Mouse (Mus musculus): ENCODE measurements around the gene Gkn2. TPM values are rescaled to one million over a fixed set of nuclear protein-coding genes. Genes with fewer than 3 reads are reported as not detected.

Gene Gkn2
- not detected for polyA plus RNA-seq (2012; fragmentation: generic; extraction: Trizol)
- long read RNA-seq, experiment 1: 0 reads
- long read RNA-seq, experiment 2: 0 reads

DNA sequence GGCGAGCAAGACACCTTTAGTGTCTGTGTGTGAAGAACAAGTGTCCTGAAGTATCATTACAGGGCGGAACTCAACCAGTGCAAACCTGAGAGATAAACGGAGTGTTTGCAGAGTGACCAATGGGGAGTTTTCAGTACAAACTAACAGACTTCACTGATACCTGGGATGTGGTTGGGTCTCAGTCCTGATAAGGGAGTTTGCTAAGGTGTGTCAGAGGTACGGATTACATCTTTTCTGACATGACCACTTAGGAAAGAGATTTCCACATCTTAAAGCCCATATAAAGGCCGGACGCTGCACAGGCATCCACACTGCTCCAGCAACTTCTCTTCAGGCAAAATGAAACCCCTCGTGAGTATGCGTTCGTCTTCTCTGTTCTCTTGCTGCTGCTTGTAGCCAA is at the start of gene Gkn2:
Gene Gkn2 (plus strand): TSS at position 301 of the 400 bp plus-strand sequence.
- no peaks in the 10 kb centered on the region for H3K79me3 ChIP-seq (ENCODE audit: low read depth)
- H3K79me2 ChIP-seq (ENCODE audit: control insufficient read depth, insufficient read depth): no peaks in the 10 kb centered on the region
- no peaks in the 10 kb centered on the region for H3K36me3 ChIP-seq (ENCODE audit: control insufficient read depth, insufficient read depth)
- H3ac ChIP-seq (ENCODE audit: control insufficient read depth, insufficient read length, low read depth): no peak within 1 kb of the TSS
- H3K27me3 ChIP-seq (ENCODE audit: control insufficient read depth, insufficient read depth, insufficient read length): peaks cover 54% of the 10 kb centered on the region
- TF ChIP-seq MYOD1 (IDR thresholded peaks at IDR 0.05; ENCODE audit: control insufficient read depth, insufficient read length, low read depth): no peak
- no peak for TF ChIP-seq USF1 (IDR thresholded peaks at IDR 0.05; ENCODE audit: low read depth)
- no peak for TF ChIP-seq CTCF (IDR thresholded peaks at IDR 0.05; ENCODE audit: control insufficient read depth, insufficient read depth, insufficient read length)
- TF ChIP-seq FOSL1 (IDR thresholded peaks at IDR 0.05; ENCODE audit: insufficient read depth, low read length, poor library complexity, severe bottlenecking): no peak
- no peak for TF ChIP-seq MAX (IDR thresholded peaks at IDR 0.05)
- TF ChIP-seq MYOG (IDR thresholded peaks at IDR 0.05; ENCODE audit: control insufficient read depth, extremely low read depth, insufficient read length): no peak
- no peak for TF ChIP-seq CEBPB (IDR thresholded peaks at IDR 0.05; ENCODE audit: low read depth)
- H3K4me3 ChIP-seq (ENCODE audit: insufficient read depth, poor library complexity, severe bottlenecking): no peak within 1 kb of the TSS

DNA sequence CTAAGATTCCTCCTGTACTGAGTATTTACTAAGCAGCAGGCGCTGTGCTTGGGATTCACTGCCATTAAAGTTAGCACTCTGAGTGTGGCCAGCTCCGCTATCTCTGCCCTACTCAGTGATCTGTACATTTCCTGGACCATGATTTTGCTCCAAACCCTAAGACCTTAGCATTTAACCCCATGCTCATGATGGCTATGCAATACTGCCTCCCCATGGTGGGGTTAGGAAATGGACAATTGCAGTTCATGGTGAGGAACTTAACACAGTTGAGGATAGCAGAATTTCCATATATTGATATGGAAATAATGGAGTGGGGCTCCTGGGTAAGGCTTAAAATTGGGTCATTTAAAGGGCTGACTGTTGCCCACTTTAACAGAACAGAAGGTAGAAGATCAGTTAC is 49.8 kb upstream of the Gkn2 start:
- peaks cover 1% of the 10 kb centered on the region for H3K79me3 ChIP-seq (ENCODE audit: low read depth)

DNA sequence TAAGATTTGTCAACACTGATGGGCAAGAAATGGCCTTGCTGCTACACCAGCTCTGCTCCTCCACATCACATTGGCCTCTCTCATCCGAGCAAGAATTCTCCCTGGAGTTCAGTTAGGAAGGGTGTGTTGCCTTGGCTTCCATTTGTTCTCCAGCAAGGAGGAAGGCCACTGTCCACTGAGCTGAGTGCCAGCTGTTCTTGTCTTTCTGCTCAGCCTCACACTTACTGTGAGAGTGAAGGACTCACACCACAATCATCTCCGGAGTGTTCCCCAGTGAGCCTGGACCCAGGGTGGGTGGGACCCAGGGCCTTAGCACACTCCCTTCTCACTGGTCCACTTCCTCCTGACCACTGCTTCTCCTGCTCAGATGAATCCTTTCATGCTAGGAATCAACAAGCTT is 46.2 kb upstream of the Gkn2 start:
- TF ChIP-seq USF1 (IDR thresholded peaks at IDR 0.05; ENCODE audit: low read depth) (no peak), MYOD1 (IDR thresholded peaks at IDR 0.05; ENCODE audit: control insufficient read depth, insufficient read length, low read depth) (peak; percentile 93)
- no peak overlapping the region for H3ac ChIP-seq (ENCODE audit: control insufficient read depth, insufficient read length, low read depth)
- H3K79me2 ChIP-seq (ENCODE audit: control insufficient read depth, insufficient read depth): peaks cover 4% of the 10 kb centered on the region
- no peak overlapping the region for H3K4me3 ChIP-seq (ENCODE audit: insufficient read depth, poor library complexity, severe bottlenecking)
- peaks cover 1% of the 10 kb centered on the region for H3K79me3 ChIP-seq (ENCODE audit: low read depth)
- H3K27me3 ChIP-seq (ENCODE audit: control insufficient read depth, insufficient read depth, insufficient read length): no peaks in the 10 kb centered on the region
- H3K36me3 ChIP-seq (ENCODE audit: control insufficient read depth, insufficient read depth): no peaks in the 10 kb centered on the region

More for the DNA sequence above, 49.8 kb upstream of the Gkn2 start:
- no peak for TF ChIP-seq MAX (IDR thresholded peaks at IDR 0.05)
- TF ChIP-seq MYOG (IDR thresholded peaks at IDR 0.05; ENCODE audit: control insufficient read depth, extremely low read depth, insufficient read length): no peak
- no peak for TF ChIP-seq FOSL1 (IDR thresholded peaks at IDR 0.05; ENCODE audit: insufficient read depth, low read length, poor library complexity, severe bottlenecking)
- TF ChIP-seq CEBPB (IDR thresholded peaks at IDR 0.05; ENCODE audit: low read depth): no peak
- TF ChIP-seq MYOD1 (IDR thresholded peaks at IDR 0.05; ENCODE audit: control insufficient read depth, insufficient read length, low read depth): no peak
- no peak for TF ChIP-seq CTCF (IDR thresholded peaks at IDR 0.05; ENCODE audit: control insufficient read depth, insufficient read depth, insufficient read length)
- TF ChIP-seq USF1 (IDR thresholded peaks at IDR 0.05; ENCODE audit: low read depth): no peak
- no peaks in the 10 kb centered on the region for H3K36me3 ChIP-seq (ENCODE audit: control insufficient read depth, insufficient read depth)
- H3K79me2 ChIP-seq (ENCODE audit: control insufficient read depth, insufficient read depth): no peaks in the 10 kb centered on the region
- H3K27me3 ChIP-seq (ENCODE audit: control insufficient read depth, insufficient read depth, insufficient read length): no peaks in the 10 kb centered on the region
- no peak overlapping the region for H3ac ChIP-seq (ENCODE audit: control insufficient read depth, insufficient read length, low read depth)
- no peak overlapping the region for H3K4me3 ChIP-seq (ENCODE audit: insufficient read depth, poor library complexity, severe bottlenecking)

DNA sequence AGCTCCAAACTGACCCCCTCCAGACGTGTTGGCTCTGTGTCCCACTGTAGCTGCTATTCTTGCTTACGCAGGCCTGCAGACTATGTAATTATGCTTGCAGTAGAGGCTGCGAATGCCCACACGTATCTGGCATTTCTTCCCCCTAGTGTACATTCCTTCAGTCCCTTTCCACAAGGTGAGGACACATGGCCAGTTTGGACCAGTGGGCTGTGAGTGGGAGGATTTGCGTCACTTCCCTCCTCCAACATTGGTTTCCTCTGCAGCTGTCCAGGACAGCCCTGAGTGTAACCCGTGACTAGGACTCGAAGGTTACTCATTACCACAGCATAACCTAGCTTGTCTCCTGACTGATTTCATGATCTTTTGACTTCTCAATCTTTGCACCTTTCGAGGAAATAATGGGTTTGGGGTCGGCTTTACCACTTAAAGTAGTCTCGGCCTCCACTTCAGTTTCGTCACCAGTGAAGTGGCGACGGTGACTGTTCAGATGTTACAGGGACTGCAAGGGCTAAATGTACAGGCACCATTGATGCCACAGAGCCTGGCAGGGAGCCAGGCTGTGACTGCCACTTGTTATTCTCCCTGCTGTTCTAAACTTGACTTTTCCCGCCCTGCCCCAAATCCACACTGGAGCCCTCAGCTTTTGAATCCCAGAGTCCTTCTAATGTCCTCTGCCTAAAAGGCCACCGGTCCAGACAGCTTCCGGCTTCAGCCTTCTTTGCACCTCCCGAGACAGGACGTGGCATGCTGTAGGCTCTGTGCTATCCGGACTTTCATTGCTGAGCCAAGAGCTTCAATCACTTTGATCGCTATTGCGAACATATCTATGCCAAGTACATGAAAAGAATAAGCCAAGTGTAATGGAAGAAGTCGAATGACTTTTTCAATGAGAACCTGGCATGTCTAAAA is 44.6 kb upstream of the Gkn2 start:
- no peaks in the 10 kb centered on the region for H3K27me3 ChIP-seq (ENCODE audit: control insufficient read depth, insufficient read depth, insufficient read length)
- peaks cover 1% of the 10 kb centered on the region for H3K79me3 ChIP-seq (ENCODE audit: low read depth)
- peaks cover 4% of the 10 kb centered on the region for H3K79me2 ChIP-seq (ENCODE audit: control insufficient read depth, insufficient read depth)

DNA sequence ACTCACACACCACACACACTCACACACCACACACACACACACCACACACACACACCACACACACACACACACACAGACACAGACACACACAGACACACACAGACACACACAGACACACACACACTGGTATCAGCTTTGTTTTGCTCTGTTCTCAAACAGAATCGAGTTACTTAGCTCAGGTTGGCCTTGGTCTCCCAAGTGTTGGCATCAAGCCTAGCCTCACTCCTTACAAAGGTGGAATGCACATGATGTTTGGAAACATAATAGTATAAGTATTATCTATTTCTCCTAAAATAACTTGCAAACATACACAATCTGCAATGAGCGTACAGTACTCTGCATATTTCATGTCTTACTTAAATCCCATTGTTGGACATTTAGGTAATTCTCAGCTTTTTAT is 40.8 kb upstream of the Gkn2 start:
- TF ChIP-seq FOSL1 (IDR thresholded peaks at IDR 0.05; ENCODE audit: insufficient read depth, low read length, poor library complexity, severe bottlenecking) (no peak), CEBPB (IDR thresholded peaks at IDR 0.05; ENCODE audit: low read depth) (no peak), USF1 (IDR thresholded peaks at IDR 0.05; ENCODE audit: low read depth) (no peak), MYOG (IDR thresholded peaks at IDR 0.05; ENCODE audit: control insufficient read depth, extremely low read depth, insufficient read length) (no peak), MYOD1 (IDR thresholded peaks at IDR 0.05; ENCODE audit: control insufficient read depth, insufficient read length, low read depth) (no peak), CTCF (IDR thresholded peaks at IDR 0.05; ENCODE audit: control insufficient read depth, insufficient read depth, insufficient read length) (no peak), MAX (IDR thresholded peaks at IDR 0.05) (no peak)
- peaks cover 15% of the 10 kb centered on the region for H3K79me2 ChIP-seq (ENCODE audit: control insufficient read depth, insufficient read depth)
- peaks cover 2% of the 10 kb centered on the region for H3K79me3 ChIP-seq (ENCODE audit: low read depth)
- no peaks in the 10 kb centered on the region for H3K27me3 ChIP-seq (ENCODE audit: control insufficient read depth, insufficient read depth, insufficient read length)
- H3K36me3 ChIP-seq (ENCODE audit: control insufficient read depth, insufficient read depth): no peaks in the 10 kb centered on the region
- no peak overlapping the region for H3K4me3 ChIP-seq (ENCODE audit: insufficient read depth, poor library complexity, severe bottlenecking)
- H3ac ChIP-seq (ENCODE audit: control insufficient read depth, insufficient read length, low read depth): no peak overlapping the region

More for the DNA sequence above, 44.6 kb upstream of the Gkn2 start:
- TF ChIP-seq MYOD1 (IDR thresholded peaks at IDR 0.05; ENCODE audit: control insufficient read depth, insufficient read length, low read depth) (peak; percentile 75), USF1 (IDR thresholded peaks at IDR 0.05; ENCODE audit: low read depth) (peak; percentile 53), CTCF (IDR thresholded peaks at IDR 0.05; ENCODE audit: control insufficient read depth, insufficient read depth, insufficient read length) (no peak), FOSL1 (IDR thresholded peaks at IDR 0.05; ENCODE audit: insufficient read depth, low read length, poor library complexity, severe bottlenecking) (no peak), CEBPB (IDR thresholded peaks at IDR 0.05; ENCODE audit: low read depth) (no peak)
- Histone ChIP-seq H3K36me3 (ENCODE audit: control insufficient read depth, insufficient read depth) (no peaks in the 10 kb centered on the region), H3K4me3 (ENCODE audit: insufficient read depth, poor library complexity, severe bottlenecking) (no peak overlapping the region), H3ac (ENCODE audit: control insufficient read depth, insufficient read length, low read depth) (no peak overlapping the region)
